Mouse (Mus musculus) brain, embryonic 14.5 days (tissue): ENCODE measurements at regions not wholly inside any gene's neighbourhood (a gene's known extent, or its start where the extent isn't known, plus 50 kb on each side); places are given as distances from the start of the nearest gene placed in this dataset.

Source experiments
- CTCF ChIP-seq: fragments of 200-500 bp; IDR thresholded peaks from 2 replicates; pipeline ENCODE4 v1.5.1; 2012; ENCODE audit warnings: inconsistent platforms, mild to moderate bottlenecking, moderate library complexity, borderline replicate concordance; ENCODE audit not compliant: insufficient read depth, insufficient read length; ENCODE audit errors: extremely low read depth
- POLR2A ChIP-seq: fragments of 200-500 bp; IDR thresholded peaks from 2 replicates; pipeline ENCODE4 v1.6.1; 2012; ENCODE audit warnings: mild to moderate bottlenecking, inconsistent platforms, borderline replicate concordance; ENCODE audit not compliant: poor library complexity, insufficient read depth, insufficient read length, severe bottlenecking; ENCODE audit errors: extremely low read depth

- no peak for TF ChIP-seq CTCF
- no peak for TF ChIP-seq POLR2A
Observed at GRCm38 (mm10) chr7:75983809-75984171, 135.7 kb downstream of the Klhl25 start.
